Mouse (Mus musculus) inflammation-experienced regulatory T-cells, adult 6 months (primary cell): ENCODE data around the gene Abcb9. TPM values are rescaled to one million over a fixed set of nuclear protein-coding genes. Genes with fewer than 3 reads are reported as not detected.

Experiments used
- ATAC-seq: one replicate; pipeline ENCODE4 v1.8.0; 2017
- polyA plus RNA-seq, 3 experiments: library from polyadenylated mRNA; unstranded; fragments of 100-300 nt; shearing (Covaris generic); gene quantifications; one replicate each; pipeline ENCODE4 v1.2.1; 2017

The Abcb9 gene
- polyA plus RNA-seq, 3 experiments from 2014 or later: 13.2 to 23.3 (median 16.7) TPM

DNA sequence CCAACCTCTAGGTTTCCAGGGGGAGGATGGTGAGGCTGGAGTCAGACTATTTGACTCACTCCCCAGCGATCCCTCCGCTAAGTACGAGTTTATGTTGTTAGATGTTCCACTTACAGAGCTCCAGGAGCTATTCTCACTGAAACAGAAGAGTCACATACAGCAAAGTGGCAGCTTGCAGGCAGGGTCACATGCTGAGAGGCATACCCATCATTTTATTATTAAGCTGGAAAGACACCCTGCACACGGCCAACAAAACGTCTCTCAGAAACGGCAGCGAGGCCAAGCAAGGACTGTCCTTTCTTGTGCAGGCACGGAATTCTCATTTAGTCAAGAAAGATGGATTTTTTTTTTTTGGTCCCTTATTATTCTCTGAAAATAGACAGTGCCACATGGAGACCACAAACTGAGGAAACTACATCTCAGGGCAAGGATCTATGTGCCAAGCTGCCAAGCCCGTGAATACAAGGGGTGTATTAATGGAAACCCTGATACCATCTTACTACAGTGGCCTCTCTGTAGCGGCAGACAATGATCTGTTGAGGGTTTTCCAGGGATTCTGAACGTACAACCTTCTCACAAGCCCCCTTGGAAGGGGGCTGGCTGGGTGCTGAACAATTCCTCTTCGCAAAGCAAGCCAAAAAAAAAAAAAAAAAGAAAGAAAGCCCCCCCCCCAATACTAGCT is 65.1 kb downstream of the Abcb9 start:
- no peak for ATAC-seq

DNA sequence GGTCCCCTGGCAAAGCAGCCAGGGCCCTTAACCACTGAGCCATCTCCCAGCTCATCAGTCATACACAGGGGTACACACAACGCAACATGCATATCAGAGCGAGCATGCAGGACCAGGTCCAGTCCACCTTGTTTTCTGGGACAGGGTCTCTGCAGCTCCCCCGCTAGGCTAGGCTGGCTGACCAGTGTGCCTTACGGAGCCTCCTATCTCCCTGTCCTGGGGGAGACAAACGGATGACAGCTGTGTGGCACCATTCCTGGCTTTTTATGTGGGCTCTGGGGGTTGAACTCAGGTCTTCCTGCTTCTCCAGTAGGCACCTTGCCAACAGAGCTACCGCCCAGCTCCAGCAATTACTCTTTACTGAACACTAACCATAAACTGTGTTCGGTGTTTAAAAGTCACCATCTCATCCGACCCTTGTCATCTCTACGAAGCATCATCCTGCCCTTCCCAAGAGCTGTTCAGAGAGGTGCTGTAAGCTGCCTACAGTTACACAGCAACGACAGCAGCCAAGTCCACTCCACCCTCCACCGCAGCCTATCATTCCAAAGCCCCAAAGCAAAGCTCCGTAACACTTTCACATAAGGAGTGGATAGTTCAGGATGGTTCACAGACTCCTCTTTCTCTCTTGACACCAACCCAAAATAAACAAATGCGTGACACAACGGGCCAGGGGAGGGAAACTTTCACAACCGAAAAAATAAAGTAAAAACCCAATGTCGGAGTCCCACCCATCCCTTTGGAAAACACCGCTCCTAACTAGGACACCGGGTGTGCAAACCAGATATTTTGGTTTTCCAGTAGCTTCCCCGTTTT is 66.2 kb downstream of the Abcb9 start:
- ATAC-seq: no peak

DNA sequence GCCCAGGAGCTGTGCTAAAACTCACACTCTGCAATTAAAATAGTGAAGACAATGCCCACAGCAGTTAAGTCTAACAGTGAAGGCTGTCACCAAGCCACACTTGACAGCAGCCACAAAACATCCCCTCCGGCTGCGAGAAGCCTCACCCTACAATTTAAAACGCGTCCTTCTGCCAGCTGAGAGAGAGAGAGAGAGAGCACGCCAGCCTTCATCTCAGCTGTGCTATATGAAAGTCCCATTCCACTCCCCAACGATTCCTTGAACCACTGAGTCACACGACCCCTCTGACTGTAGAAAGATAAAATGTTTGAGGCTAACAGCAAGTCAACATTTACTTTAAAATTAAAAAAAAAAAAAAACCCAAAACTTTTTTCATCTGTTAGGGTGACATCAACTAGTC is 66.9 kb downstream of the Abcb9 start:
- ATAC-seq: no peak

DNA sequence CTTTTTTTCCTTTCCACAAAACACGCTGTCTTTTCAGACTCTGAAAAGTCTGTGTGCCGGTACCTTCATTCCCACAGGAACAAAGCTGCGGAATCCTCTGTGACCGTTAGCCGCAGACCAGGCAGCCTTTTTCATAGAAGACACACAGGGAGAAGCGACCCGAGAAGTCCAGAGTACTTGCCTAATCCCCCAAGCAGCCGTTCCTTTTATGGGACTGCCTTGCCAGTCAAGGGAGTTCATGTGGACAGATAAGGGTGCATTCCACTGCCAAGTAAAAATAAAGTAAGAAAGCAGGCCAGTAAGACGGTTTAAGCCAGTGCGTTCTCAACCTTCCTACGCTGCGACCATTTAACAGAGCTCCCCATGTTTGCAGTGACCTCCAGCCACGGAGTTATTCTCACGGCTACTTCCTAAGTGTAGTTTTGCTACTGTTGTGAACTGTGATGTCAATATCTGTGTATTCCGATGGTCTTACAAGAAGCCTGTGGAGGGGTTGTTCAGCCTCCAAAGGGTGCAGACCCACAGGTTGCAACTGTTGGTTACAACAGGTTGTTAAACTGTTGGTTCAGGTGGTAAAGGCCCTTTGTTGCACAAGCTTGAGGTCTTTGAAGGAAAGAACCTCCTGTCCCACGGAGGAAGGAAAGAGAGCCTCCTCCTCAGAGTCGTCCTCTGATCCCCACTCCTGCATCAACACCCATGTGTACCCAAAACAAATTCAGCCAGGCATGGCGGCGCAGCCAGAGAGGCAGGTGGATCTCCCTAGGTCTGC is 67.7 kb downstream of the Abcb9 start:
- ATAC-seq: no peak

DNA sequence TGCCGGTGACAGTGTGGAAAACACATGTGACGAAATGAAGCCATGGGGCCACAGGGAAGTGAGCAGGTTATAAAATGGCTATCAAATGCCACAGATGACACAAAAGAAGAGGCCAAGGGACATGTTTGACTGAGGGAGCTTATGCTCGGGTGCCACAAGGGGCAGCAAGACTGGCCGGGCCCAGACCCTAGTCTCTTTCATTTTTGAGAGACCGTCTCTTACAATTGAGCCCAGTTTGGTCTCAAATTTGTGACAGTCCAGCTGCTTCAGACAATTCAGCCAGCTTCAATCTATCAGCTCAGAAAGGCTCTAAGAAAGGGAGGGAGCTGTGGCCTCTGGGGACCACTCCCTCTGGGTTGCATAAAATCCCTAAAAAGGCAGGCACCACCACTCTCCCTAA is 69.0 kb downstream of the Abcb9 start:
- ATAC-seq: no peak

DNA sequence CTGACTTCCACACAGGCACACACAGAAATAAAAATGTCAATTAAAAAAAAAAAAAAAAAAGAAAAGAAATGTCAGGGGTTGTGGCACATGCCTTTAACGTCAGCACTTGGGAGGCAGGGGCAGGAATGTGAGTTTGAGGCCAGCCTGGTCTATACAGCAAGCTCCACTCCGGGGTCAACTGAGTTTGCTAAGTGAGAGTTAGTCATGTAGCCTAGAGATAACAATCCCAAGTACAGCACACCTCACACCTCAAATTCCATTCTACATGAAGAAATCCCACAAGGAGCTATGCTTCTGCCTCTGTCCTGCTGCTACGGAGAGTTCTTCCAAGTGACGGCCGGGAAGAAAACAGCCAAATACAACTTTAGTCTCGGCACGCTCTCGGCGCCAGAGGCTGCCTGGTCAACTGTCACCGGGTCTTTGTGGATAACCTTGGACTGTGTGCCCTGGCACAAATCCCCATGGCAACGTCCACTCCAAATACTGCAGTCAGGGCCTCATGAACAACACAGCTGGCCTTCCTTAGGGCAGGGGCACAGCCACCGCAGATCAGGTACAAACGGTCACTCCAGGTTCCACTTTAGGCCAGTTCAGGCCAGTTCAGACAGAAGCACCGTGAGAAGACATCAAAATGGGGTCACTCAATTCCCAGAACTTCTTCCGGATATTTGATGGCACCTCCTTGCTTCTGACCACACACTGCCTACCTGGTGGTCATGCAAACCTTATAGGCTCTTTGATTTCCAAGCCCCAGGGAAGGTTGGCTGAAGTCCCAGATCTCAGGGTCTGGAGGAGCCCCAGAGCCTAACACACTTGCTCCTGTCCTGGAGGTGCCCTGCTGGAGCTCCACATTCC is 69.8 kb downstream of the Abcb9 start:
- ATAC-seq: no peak

DNA sequence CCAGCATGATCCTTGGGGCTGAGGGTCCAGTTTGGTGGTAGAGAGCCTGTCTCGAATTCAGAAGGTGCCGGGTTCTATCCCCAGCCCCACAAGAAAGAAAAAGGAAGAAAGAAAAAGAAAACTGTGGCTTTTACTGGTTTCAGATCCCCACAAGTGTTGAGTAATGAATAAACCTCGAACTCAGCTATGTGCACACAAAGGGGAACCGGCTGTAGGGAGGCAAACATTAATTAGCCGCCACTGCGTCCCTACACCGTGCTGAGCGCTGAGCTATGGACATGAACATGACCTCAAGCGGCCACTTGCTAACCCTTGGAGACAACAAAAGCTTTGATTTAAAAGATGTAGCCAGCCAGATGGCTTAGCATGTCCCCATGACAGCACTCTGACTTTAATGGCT is 70.5 kb downstream of the Abcb9 start:
- no peak for ATAC-seq

DNA sequence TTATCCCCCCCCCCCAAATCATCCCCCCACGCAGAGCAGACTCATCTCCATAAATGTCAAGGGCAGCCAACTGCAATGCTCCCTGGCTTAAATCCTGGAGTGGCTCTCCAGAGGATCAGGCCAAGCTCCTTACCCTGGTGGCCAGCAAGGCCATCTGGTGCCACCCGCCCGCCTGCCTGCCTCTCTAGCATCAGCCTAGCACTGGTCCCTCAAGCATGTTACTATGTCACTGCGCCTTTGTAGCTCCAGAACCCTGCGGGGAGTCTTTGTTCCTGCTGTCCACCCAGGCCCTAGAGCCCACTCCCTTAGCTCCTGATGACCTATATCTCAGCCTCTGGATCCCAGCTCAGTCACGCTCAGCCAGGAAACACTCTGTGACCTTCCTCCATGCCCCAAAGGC is 70.9 kb downstream of the Abcb9 start:
- ATAC-seq: no peak

DNA sequence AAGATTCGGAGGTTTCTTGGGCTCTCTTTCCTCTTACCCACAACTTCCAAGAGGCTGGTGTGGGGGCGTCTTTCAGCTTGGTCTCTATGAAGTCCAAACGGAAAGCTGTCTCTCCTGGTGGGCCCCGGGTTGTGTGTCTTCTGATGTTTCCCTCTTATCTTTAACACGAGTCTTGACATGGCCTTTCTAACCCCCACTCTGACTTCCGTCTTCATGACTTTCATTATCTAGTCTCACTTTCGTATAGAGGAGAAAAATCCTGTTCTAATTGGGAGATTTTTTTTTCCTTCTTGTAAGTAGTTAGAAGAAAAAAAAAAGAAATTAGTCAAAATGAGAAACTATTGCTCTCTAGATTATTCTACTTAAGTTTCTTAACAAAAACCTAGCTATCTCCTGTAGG is 73.2 kb downstream of the Abcb9 start:
- peak; percentile 79 for ATAC-seq

DNA sequence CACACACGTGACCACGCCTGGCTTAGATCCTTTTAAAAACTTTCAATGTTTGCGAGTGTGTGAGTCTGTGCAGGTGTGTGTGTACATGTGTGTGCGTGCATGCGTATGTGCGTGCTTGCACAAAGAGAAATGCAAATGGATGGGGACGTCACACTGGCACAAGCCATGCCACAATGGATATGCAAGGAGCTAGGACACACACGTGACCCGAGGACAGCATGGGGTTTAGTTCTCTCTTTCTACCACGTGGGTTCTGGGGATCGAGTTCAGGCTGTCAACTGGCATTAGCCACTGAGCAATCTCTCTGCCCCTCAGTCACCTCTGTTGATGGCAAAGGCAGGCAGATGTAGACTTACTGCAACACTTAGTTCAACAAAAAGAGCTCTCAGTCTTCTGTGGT is 73.9 kb downstream of the Abcb9 start:
- no peak for ATAC-seq

DNA sequence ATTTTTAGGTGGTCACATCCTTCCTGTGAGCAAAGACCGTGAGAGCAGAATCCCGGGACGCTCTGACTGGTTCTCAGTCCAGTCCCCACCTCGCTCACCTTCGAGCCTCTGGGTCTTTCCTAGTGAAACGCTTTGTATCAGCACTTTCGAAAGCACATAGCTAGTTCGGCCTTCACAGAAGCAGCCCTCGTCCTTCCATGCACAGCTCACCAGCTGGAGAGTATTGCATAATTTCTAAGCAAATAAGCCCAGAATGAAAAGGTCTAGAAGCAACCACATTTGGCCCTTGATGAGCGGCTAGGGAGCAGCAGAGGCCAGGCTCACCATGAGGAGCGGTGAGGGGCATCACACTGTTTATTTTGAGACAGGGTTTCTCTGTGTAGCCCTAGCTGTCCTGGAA is 74.5 kb downstream of the Abcb9 start:
- ATAC-seq: no peak

DNA sequence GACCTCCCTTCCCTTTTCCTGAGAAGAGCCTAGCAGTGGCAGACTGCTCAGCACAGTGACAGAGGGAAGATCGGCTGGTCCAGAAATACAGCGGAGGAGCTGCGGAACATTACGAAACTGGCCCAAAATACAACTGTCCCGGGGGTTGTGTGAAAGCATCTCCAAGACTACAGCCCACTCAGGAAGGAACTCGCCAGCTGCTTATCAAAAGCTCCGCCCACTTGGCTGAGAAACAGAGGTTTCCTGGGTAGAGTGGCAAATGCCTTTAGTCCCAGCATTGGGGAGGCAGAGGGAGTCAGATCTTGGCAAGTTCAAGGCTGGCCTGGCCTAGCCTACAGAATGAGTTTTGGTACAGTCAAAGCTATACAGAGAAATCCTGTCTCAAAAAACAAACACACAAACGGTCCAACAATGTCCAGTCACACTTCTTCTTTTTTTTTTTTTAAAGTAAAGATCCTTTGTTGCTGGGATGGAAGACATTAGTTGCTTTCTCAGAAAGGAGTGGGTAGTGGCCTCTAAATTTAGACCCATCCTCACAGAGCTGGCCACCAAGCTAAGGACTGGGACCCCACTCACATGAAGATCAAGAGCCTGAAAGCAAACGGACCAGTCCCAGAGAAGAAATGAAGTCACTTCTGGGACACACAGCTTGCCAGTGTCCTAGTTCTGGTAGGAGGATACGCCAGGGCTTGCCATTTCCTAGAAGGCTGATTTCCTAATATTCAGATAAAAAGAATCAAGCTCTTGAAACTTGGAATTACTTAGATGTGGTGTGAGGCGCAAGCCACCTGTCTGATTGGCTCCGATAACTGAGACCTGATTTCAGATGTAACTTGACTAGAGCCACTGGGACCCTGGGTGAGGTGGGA is 76.0 kb downstream of the Abcb9 start:
- ATAC-seq: peak; percentile 55

DNA sequence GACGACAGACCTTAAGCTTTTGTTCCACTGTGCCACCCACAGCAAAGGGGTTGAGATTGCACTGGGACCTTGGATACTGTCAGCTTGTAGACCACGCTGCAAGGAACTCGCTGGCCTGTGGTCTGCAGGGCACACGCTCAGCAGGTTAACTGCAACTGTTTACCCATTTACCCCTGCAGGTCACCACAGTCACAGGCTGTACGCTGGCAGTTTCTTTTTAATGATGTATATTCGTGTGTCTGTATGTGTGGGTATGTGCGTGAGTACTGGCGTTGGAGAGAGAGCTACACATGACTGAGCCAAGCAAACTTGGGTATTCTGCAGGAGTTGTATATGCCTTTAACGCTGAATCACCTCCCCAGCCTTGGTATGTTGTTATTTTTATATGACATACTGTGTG is 76.9 kb downstream of the Abcb9 start:
- no peak for ATAC-seq

DNA sequence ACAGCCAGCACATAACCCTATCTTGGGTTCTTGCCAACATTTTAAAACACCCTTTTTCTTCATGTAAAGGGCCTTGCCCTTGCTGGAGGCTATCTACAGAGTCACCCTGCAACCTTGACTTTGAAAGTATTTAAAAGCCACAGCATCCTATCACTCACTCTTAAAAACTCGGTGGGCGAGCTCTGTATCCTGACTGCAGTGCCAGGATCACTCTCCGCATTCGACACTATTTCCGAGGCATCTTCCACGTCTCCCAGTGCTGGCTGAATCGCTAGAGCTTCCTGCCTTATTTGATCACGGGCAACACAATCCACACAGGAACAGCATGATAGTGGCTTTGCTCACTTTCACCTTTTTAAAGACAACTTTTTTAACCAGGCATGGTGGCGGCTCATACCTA is 77.7 kb downstream of the Abcb9 start:
- ATAC-seq: no peak

DNA sequence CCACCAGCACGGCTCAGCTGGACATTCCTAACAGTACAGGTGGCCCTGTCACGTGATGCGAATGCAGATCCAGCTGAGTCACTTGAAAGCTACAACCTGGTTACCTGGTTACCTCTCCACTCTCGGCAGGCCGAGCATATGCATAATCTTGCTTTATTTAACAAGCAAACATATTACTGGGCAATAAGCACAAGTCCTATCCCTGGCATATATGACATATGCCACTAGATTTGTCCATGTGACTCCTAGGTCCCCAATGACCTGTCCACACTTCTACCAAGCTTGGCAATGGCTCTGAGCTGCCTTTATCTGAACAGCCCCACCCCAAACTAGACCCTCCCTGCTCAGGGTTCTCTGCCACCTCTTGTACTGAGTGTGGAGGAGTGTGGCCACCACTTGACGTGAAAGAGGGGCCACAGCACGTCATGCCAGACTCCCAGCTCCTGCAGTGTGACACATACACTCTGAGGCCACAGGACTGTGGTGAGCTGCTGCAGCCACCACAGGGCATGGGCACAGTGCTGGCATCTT is 79.2 kb downstream of the Abcb9 start:
- no peak for ATAC-seq

DNA sequence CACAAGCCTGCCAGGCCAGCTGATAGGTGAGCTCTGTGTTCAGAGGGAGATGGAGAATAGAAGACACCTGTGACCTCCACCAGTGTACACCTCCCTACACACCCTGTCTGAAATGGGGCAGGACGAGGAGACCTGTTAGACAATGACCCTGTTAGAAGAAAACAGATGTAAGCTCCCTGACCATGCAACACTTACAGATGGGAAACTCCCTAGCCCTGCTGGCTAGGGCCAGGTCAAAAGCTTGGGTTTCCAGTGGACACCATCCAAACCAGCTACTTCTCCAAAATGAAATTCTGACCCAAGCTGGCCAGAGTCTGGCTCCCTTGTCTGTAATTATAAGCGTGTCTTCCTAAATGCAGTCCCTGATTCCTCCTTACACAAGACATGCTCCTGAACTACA is 79.9 kb downstream of the Abcb9 start:
- ATAC-seq: no peak

DNA sequence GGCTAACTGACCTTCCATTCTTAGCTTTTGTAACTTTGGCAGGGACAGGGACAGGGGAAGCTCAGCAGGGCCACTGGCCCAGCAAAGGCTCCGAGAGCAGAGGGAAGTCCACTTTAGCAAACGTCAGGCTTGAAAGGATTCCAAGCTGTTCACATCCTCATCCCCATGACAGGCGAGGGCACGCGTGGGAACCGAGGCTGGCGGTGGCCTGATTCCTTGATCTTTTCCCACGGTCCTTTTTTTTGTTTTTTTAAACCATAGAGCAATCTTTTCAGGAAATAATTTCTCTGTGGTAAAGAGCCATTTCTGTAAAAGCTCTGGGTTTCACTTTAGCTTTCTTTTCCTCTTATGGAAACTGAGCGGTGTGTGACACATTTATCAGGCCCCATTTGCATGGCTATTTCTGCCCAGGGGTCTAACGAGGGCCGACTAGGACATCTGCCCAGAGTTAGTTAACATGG is 80.8 kb downstream of the Abcb9 start:
- ATAC-seq: no peak

DNA sequence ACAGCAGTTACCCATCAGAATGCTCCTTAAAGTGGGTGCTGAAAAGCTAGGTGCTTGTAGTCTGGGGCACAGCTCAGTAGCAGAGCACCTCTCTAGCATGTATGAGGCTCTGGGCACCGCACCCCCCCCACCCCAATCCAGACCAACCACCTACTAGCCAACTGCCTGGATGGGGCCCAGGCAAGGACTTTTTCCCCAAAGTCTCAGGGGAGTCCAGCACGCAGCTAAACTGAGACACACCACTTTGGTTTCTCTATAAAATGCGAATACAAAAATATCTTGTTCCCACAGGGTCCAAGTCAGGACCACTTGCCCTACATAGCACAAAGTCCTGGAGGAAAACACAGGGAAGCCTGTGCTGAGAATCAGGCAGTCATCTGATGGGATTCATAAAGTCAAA is 81.4 kb downstream of the Abcb9 start:
- ATAC-seq: no peak

DNA sequence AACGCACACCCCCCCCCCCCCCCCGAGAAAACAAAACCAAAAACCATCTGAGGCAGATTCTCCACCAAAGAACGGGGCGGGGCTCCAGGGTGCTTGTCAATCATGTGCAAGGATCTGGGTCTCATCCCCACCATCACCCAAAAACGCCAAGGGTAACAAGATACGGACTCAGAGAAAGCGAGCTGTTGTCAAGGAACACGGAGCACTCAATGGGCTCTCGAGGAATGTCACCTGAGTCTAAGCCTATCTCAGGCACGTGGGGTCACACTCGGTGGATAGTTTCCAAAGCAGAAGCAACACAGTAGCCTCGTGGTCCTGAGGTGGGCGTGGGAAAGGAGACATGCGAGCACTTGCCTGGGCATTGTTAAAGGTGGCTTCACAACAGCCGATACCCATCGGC is 81.9 kb downstream of the Abcb9 start:
- ATAC-seq: no peak

DNA sequence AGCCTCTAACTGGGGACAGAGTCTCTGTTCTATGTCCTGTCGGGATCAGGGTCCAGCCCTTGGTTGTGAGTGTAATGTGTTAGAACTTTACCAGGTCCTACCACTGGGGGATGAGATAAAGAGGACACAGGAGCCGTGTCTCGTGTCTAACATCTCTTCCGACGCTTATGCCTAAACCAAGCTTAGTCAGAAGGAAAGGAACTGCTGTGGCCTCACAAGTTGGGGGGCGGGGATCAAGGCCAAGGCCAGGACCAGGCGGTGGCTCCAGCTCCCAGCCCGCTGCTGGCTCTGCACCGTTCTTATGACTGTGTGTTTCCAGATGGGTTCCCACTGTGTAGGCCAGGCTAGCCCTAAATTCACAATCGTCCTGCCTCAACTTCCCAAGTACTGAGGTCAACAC is 82.7 kb downstream of the Abcb9 start:
- no peak for ATAC-seq

DNA sequence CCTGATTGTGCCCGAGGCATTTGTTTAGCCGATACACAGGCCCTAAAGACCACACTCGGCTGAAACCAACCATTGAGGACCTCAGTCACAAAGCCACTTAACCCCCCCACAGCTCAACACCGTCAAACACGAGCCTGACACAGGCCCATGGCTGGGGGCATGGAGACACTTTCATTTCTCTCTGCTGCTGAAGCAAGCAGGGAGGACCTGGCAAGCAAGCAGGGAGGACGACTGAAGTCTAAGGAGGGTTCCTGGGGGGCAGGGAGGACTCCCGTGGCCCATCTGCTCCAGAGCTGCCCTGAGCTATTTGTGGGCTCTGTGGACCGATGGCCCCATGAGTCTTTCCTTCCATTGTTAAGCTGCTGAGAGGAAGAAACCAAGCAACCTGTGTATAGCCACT is 83.7 kb downstream of the Abcb9 start:
- ATAC-seq: no peak
